Mouse (Mus musculus) hindbrain, embryonic 13.5 days (tissue): ENCODE measurements around the gene Tapbp. TPM values are rescaled to one million over a fixed set of nuclear protein-coding genes. Genes with fewer than 3 reads are reported as not detected.

Experiments
- ATAC-seq: fragments of 200-750 bp; cut with Nextera tagmentation; 2 replicates; pipeline ENCODE4 v1.8.0; 2017; ENCODE audit warnings: moderate TSS enrichment; ENCODE audit not compliant: low FRiP score
- H3K27ac ChIP-seq: fragments of 300-500 bp; sonication (generic); 2 replicates; pipeline ENCODE4 v1.5.1; 2015; ENCODE audit warnings: inconsistent platforms, mild to moderate bottlenecking, moderate library complexity
- H3K27me3 ChIP-seq: fragments of 300-500 bp; sonication (generic); 2 replicates; pipeline ENCODE4 v1.6.1; 2015; ENCODE audit warnings: mild to moderate bottlenecking, inconsistent platforms
- H3K36me3 ChIP-seq: fragments of 300-500 bp; sonication (generic); 2 replicates; pipeline ENCODE4 v1.6.1; 2015; ENCODE audit warnings: mild to moderate bottlenecking, inconsistent platforms
- H3K4me1 ChIP-seq: fragments of 300-500 bp; sonication (generic); replicated peaks from 2 replicates; pipeline ENCODE4 v1.6.1; 2015; ENCODE audit warnings: inconsistent platforms
- H3K4me2 ChIP-seq: fragments of 300-500 bp; sonication (generic); 2 replicates; pipeline ENCODE4 v1.6.1; 2015; ENCODE audit warnings: inconsistent platforms, mild to moderate bottlenecking, moderate library complexity
- H3K4me3 ChIP-seq: fragments of 300-500 bp; sonication (generic); 2 replicates; pipeline ENCODE4 v1.5.1; 2015; ENCODE audit warnings: mild to moderate bottlenecking, inconsistent platforms
- H3K9ac ChIP-seq: fragments of 300-500 bp; sonication (generic); 2 replicates; pipeline ENCODE4 v1.6.1; 2015; ENCODE audit warnings: mild to moderate bottlenecking, inconsistent platforms
- H3K9me3 ChIP-seq: fragments of 300-500 bp; sonication (generic); 2 replicates; pipeline ENCODE4 v1.6.1; 2016; ENCODE audit warnings: inconsistent platforms
- WGBS: fragments of 180-500 bp; shearing (Covaris S2); methylation state at CpG from one replicate; pipeline ENCODE4 v1.1.7; 2015; 5-methylcytosine and 5-hydroxymethylcytosine counted together
- polyA plus RNA-seq: library from polyadenylated mRNA; unstranded; fragments of >200 nt; fragmentation: Nextera tagmentation; extraction: Ambion mirVana; gene quantifications from 2 replicates; pipeline ENCODE4 v1.2.1, GENCODE M21; 2015

The Tapbp gene
- polyA plus RNA-seq, 1 experiment from 2014 or later, result 29.2 TPM

DNA sequence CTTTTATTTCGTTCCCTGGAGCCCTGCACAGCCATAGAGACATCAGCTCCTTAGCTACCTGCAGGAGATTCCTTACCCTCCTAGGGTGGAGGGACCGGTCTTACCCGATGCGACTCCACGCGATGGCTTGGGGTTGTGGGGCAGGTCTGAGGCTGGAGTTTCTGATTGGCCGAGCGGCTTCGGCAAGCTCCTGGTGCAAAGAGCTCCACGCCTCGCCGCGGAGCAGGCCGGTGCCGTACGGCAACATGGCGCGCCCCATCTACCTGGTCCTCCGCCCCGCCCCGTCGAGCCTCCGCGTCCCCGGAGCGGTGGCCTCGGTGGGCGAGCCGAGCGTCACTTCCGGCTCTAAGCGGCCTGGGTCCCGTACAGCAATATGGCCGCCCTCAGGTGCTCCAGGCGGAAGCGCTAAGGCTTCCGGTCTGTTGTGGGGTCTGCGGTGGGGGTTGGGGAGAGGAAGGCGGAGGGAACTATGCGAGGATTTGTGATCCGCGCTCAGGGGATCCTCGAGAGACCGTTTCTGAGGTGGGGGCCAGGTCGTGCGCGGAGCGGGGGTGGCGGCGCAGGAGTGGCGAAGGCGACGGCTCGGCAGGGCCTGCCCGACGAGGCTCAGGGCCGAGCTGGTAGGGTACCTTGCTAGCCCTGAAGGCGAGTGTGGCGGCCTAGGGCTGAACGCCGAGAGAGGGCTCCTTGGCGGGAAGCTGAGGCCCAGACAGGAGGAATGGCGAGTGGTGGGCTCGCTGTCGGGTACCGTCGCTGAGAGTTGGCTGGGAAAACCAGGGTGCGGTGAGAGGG, 6.4 kb upstream of the Tapbp start, which contains the start of gene Daxx:
Gene Daxx (plus strand): TSS at position 338 of the 792 bp plus-strand sequence.
- peak within 1 kb of the TSS; percentile 92 for H3K9ac ChIP-seq
- peak within 1 kb of the TSS; percentile 79 for H3K4me3 ChIP-seq
- peaks cover 43% of the 10 kb centered on the region for H3K4me1 ChIP-seq
- H3K36me3 ChIP-seq, result peaks cover 35% of the 10 kb centered on the region
- H3K27ac ChIP-seq, result peak within 1 kb of the TSS; percentile 95
- under 1% methylated on average over 68 of the region's 68 CpGs for WGBS
- no peaks in the 10 kb centered on the region for H3K9me3 ChIP-seq
- H3K27me3 ChIP-seq, result no peaks in the 10 kb centered on the region
- ATAC-seq, result peak; percentile 96
- peak within 1 kb of the TSS; percentile 92 for H3K4me2 ChIP-seq

- H3K9me3 ChIP-seq, result no peaks in the 10 kb centered on the region
- peaks cover 41% of the 10 kb centered on the region for H3K36me3 ChIP-seq
- peak overlapping the region; percentile 89 for H3K27ac ChIP-seq
- H3K27me3 ChIP-seq, result no peaks in the 10 kb centered on the region
- peak overlapping the region; percentile 92 for H3K9ac ChIP-seq
- peaks cover 48% of the 10 kb centered on the region for H3K4me1 ChIP-seq
- no peak; the same call in 1 of the 2 replicates for ATAC-seq
- 2% methylated on average over 14 of the region's 14 CpGs for WGBS
- H3K4me2 ChIP-seq, result peak overlapping the region; percentile 92
- peak overlapping the region; percentile 79 for H3K4me3 ChIP-seq
Measured at GRCm38 (mm10) chr17:33909869-33910250, 5.8 kb upstream of the Tapbp start.

DNA sequence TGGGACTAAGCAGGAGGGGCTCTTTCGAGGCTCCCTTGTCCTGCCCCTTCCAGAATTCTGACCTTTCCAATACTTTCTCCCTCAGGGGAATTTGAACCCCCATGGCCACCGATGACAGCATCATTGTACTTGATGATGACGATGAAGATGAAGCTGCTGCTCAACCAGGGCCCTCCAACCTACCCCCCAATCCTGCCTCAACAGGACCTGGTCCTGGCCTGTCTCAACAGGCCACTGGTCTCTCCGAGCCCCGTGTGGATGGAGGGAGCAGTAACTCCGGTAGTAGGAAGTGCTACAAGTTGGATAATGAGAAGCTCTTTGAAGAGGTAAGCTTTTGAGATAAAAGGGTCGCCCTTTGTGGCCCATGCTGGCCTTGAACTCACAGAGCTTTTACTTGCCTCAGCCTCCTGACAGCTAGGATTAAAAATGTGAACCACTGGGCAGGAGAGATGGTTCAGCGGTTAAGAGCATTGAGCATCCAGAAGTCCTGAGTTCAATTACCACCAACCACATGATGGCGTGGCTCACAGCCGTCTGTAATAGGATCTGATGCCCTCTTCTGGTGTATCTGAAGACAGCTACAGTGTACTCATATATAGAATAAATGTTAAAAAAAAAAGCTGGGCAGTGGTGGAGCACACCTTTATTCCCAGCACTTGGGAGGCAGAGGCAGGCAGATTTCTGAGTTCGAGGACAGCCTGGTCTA, 5.2 kb upstream of the Tapbp start:
- peaks cover 55% of the 10 kb centered on the region for H3K4me1 ChIP-seq
- no peaks in the 10 kb centered on the region for H3K9me3 ChIP-seq
- H3K4me2 ChIP-seq, result peak overlapping the region; percentile 92
- no peaks in the 10 kb centered on the region for H3K27me3 ChIP-seq
- peaks cover 44% of the 10 kb centered on the region for H3K36me3 ChIP-seq
- no peak for ATAC-seq
- H3K9ac ChIP-seq, result peak overlapping the region; percentile 92
- H3K27ac ChIP-seq, result peak overlapping the region; percentile 89
- WGBS, result 55% methylated on average over 11 of the region's 11 CpGs
- peak overlapping the region; percentile 79 for H3K4me3 ChIP-seq

DNA sequence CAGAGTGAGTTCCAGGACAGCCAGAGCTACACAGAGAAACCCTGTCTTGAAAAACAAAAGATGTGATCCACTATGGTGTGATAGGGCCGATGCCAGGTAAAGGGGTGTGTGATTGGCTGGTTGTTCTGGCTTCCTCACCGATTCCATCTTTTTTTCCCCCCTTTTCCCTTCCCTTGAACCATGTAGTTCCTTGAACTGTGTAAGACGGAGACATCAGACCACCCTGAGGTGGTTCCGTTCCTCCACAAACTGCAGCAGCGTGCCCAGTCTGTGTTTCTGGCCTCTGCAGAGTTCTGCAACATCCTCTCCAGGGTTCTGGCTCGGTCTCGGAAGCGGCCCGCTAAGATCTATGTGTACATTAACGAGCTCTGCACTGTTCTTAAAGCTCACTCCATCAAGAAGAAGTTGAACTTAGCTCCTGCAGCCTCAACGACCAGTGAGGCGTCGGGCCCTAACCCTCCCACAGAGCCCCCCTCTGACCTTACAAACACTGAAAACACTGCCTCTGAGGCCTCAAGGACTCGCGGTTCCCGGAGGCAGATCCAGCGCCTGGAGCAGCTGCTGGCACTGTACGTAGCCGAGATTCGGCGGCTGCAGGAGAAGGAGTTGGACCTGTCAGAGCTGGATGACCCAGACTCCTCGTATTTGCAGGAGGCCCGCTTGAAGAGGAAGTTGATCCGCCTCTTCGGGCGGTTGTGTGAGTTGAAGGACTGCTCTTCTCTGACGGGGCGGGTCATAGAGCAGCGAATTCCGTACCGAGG, 4.5 kb upstream of the Tapbp start:
- H3K4me1 ChIP-seq, result peaks cover 55% of the 10 kb centered on the region
- WGBS, result 91% methylated on average over 31 of the region's 31 CpGs

GRCm38 (mm10) chr17:33911813-33912414, 3.8 kb upstream of the Tapbp start:
- H3K27ac ChIP-seq, result no peak overlapping the region
- no peak overlapping the region for H3K4me3 ChIP-seq
- no peak for ATAC-seq
- H3K4me2 ChIP-seq, result no peak overlapping the region
- peaks cover 44% of the 10 kb centered on the region for H3K36me3 ChIP-seq
- no peaks in the 10 kb centered on the region for H3K27me3 ChIP-seq
- peak overlapping the region; percentile 8; the same call in 1 of the 2 replicates for H3K9ac ChIP-seq
- H3K9me3 ChIP-seq, result no peaks in the 10 kb centered on the region
- peaks cover 61% of the 10 kb centered on the region for H3K4me1 ChIP-seq
- 91% methylated on average over 28 of the region's 28 CpGs for WGBS

More for the DNA sequence above, 4.5 kb upstream of the Tapbp start:
- Histone ChIP-seq H3K27ac (no peak overlapping the region), H3K9me3 (no peaks in the 10 kb centered on the region), H3K4me3 (no peak overlapping the region), H3K4me2 (no peak overlapping the region), H3K36me3 (peaks cover 44% of the 10 kb centered on the region), H3K9ac (no peak overlapping the region), H3K27me3 (no peaks in the 10 kb centered on the region)
- ATAC-seq, result no peak

DNA sequence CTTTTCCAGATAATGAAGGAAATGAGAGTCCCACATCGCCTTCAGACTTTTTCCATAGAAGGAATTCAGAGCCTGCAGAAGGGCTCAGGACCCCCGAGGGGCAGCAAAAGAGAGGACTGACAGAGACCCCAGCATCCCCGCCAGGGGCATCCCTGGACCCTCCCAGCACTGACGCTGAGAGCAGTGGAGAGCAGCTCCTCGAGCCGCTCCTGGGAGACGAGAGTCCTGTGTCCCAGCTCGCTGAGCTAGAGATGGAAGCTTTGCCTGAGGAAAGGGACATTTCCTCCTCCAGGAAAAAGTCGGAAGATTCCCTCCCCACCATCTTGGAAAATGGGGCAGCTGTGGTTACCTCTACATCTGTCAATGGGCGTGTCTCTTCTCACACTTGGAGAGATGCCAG, 2.4 kb upstream of the Tapbp start:
- peaks cover 55% of the 10 kb centered on the region for H3K36me3 ChIP-seq
- peaks cover 65% of the 10 kb centered on the region for H3K4me1 ChIP-seq
- H3K9me3 ChIP-seq, result no peaks in the 10 kb centered on the region
- WGBS, result 92% methylated on average over 10 of the region's 10 CpGs
- no peak overlapping the region for H3K27ac ChIP-seq
- H3K27me3 ChIP-seq, result peaks cover 5% of the 10 kb centered on the region
- ATAC-seq, result no peak
- no peak overlapping the region for H3K9ac ChIP-seq
- no peak overlapping the region for H3K4me3 ChIP-seq
- H3K4me2 ChIP-seq, result no peak overlapping the region

DNA sequence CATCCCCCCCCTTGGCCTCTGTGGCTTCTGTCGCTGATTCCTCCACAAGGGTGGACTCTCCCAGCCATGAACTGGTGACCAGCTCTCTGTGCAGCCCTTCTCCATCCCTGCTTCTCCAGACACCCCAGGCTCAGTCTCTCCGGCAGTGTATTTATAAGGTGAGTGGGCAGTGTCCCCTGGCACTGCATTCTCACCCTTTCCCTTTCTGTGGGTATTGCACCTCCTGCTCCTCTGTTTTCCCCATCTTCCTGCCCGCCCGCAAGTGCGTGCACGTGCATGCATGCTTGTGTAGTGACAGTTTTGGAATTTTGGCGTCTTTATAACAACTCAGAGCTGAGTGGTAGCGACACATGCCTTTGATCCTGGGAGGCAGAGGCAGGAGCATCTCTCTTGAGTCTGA, 1.8 kb upstream of the Tapbp start:
- Histone ChIP-seq H3K36me3 (peaks cover 55% of the 10 kb centered on the region), H3K27me3 (peaks cover 11% of the 10 kb centered on the region), H3K27ac (no peak overlapping the region), H3K9me3 (no peaks in the 10 kb centered on the region), H3K4me3 (no peak overlapping the region), H3K9ac (0 out of 2 replicates have a peak overlapping the region, but pooled peaks have one; percentile 35), H3K4me1 (peaks cover 70% of the 10 kb centered on the region), H3K4me2 (no peak overlapping the region)
- 97% methylated on average over 8 of the region's 8 CpGs for WGBS
- no peak for ATAC-seq

DNA sequence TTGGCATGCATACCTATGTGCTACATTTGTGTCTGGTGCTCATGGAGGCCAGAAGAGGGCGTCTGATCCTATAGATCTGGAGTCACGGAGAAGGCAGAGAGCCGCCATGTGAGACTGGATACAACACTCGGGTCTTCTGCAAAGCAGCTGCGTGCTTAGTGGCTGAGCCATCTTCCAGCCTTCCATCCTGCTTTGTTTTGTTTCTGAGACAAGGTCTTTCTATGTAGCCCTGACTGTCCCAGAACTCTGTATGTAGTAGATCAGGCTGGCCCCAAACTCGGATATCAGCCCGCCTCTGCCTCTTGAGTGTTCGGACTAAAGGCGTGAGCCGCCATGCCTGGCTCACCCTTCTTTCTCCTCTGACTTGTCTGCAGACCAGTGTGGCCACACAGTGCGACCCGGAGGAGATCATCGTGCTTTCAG, 719 bp upstream of the Tapbp start:
- peaks cover 14% of the 10 kb centered on the region for H3K27me3 ChIP-seq
- peak overlapping the region; percentile 51 for H3K4me3 ChIP-seq
- peak overlapping the region; percentile 63 for H3K4me2 ChIP-seq
- no peak for ATAC-seq
- H3K4me1 ChIP-seq, result peaks cover 78% of the 10 kb centered on the region
- no peaks in the 10 kb centered on the region for H3K9me3 ChIP-seq
- H3K36me3 ChIP-seq, result peaks cover 55% of the 10 kb centered on the region
- WGBS, result 68% methylated on average over 13 of the region's 13 CpGs
- H3K27ac ChIP-seq, result no peak overlapping the region
- H3K9ac ChIP-seq, result peak overlapping the region; percentile 67

DNA sequence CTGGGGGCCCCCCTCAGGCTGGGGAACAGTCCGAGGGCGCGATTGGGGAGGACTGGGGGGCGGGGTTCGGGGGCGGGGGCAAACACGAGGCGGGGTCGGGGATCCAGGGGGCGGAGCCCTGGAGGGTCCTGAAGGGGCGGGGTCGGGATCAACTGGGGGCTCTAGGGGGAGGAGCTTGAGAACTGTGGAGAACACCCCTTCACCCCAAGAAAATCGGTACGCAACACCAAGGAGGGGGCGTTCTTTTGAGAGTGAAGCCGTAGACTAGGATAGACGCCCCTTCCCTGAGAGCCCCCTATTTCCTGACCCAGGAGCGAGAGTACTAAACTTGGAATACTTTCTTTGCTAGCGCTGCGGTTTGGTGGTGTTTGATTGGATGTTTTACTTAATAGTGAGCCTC, 595 bp downstream of the Tapbp start:
- peak overlapping the region; percentile 67 for H3K9ac ChIP-seq
- no peaks in the 10 kb centered on the region for H3K9me3 ChIP-seq
- peak overlapping the region; percentile 63 for H3K4me2 ChIP-seq
- peaks cover 48% of the 10 kb centered on the region for H3K36me3 ChIP-seq
- WGBS, result under 1% methylated on average over 15 of the region's 20 CpGs
- peaks cover 14% of the 10 kb centered on the region for H3K27me3 ChIP-seq
- peaks cover 78% of the 10 kb centered on the region for H3K4me1 ChIP-seq
- peak overlapping the region; percentile 51 for H3K4me3 ChIP-seq
- peak overlapping the region; percentile 83 for H3K27ac ChIP-seq
- peak; percentile 36 for ATAC-seq

DNA sequence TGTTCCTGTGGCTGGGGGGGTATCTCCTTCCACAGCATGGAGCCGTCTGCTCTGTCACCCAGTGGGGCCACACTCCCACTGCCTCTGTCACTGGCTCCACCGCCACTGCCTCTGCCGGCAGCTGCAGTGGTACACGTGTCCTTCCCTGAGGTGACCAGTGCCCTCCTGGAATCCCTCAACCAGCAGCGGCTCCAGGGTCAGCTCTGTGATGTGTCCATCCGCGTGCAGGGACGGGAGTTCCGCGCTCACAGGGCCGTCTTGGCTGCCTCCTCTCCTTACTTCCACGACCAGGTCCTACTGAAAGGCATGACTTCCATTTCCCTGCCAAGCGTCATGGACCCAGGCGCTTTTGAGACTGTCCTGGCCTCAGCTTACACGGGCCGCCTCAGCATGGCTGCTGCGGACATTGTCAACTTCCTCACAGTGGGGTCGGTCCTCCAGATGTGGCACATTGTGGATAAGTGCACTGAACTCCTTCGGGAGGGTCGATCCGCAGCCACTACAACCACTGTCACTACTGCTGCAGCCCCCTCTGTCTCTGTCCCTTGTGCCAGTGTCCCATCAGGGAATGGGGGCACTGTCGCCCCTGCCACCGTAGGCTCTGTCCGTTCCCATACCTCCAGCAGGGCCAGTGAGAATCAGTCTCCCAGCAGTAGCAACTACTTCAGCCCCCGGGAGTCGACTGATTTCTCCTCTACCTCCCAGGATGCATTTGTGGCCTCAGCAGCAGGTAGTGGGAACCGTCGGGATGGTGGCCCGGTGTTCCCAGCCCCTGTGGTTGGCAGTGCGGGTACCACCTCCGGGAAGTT, 1.4 kb downstream of the Tapbp start:
- H3K9ac ChIP-seq, result peak overlapping the region; percentile 67
- H3K9me3 ChIP-seq, result no peaks in the 10 kb centered on the region
- peaks cover 14% of the 10 kb centered on the region for H3K27me3 ChIP-seq
- H3K4me1 ChIP-seq, result peaks cover 73% of the 10 kb centered on the region
- ATAC-seq, result no peak
- H3K4me3 ChIP-seq, result peak overlapping the region; percentile 51
- WGBS, result 74% methylated on average over 31 of the region's 31 CpGs
- peak overlapping the region; percentile 63 for H3K4me2 ChIP-seq
- peaks cover 40% of the 10 kb centered on the region for H3K36me3 ChIP-seq
- no peak overlapping the region for H3K27ac ChIP-seq

GRCm38 (mm10) chr17:33917656-33918292, 2.1 kb downstream of the Tapbp start:
- Histone ChIP-seq H3K4me2 (peak overlapping the region; percentile 63; the same call in 1 of the 2 replicates), H3K27me3 (peaks cover 14% of the 10 kb centered on the region), H3K27ac (no peak overlapping the region), H3K9ac (peak overlapping the region; percentile 67; the same call in 1 of the 2 replicates), H3K4me3 (peak overlapping the region; percentile 51; the same call in 1 of the 2 replicates), H3K9me3 (no peaks in the 10 kb centered on the region), H3K4me1 (peaks cover 69% of the 10 kb centered on the region), H3K36me3 (peaks cover 34% of the 10 kb centered on the region)
- ATAC-seq, result no peak
- WGBS, result 85% methylated on average over 18 of the region's 18 CpGs
